Mouse (Mus musculus) embryonic fibroblast, embryonic 13.5 days (primary cell): Measurements from ENCODE around the gene Pyroxd1. TPM values are rescaled to one million over a fixed set of nuclear protein-coding genes. Genes with fewer than 3 reads are reported as not detected.
"Not testable (repeated sequence)": the region's sequence is repeated elsewhere in the genome, so short reads cannot be mapped to it uniquely, and the experiment has no call there.

Experiments
- H3K27ac ChIP-seq: 2 replicates; pipeline ENCODE4 v1.5.1; 2012; ENCODE audit warnings: low read length, control low read depth, inconsistent platforms; ENCODE audit not compliant: insufficient read depth
- H3K4me1 ChIP-seq: 2 replicates; pipeline ENCODE4 v1.6.1; 2011; ENCODE audit warnings: low read length; ENCODE audit not compliant: control insufficient read depth, insufficient read depth
- H3K4me3 ChIP-seq: 2 replicates; pipeline ENCODE4 v1.5.1; 2011; ENCODE audit warnings: mild to moderate bottlenecking, control low read depth, low read length; ENCODE audit not compliant: insufficient read depth
- CTCF ChIP-seq: IDR thresholded peaks from 2 replicates; pipeline ENCODE4 v1.5.1; 2011; ENCODE audit warnings: mild to moderate bottlenecking, control low read depth, low read length, moderate library complexity, borderline replicate concordance; ENCODE audit not compliant: insufficient read depth
- POLR2A ChIP-seq: IDR thresholded peaks from 2 replicates; pipeline ENCODE4 v1.6.1; 2011; ENCODE audit warnings: low read depth, mild to moderate bottlenecking, control low read depth, low read length, moderate library complexity
- polyA plus RNA-seq: library from polyadenylated mRNA; stranded (reverse); fragments of >200 nt; gene quantifications from 2 replicates; pipeline ENCODE4 v1.2.4, GENCODE M21; 2011; ENCODE audit warnings: low read depth; ENCODE audit not compliant: missing spikeins, insufficient read length

The Pyroxd1 gene
- polyA plus RNA-seq, 1 experiment, result 15.3 TPM

DNA sequence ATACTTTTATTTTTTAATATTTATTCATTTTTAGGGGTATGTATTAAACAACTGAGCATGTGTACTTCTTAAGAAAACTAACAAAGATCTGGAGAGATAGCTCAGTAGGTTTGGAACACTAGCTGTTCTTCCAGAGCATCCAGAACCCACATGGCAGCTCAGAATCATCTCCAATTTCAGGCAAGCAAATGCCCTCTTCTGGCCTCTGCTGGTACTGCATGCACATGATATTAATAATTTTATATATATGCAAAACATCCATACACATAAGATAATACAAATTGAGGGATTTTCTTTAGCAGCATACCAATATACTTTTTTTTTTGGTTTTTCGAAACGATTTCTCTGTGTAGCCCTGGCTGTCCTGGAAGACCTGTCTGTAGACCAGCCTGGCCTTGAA is 1.9 kb upstream of the Pyroxd1 start:
- no peak overlapping the region for H3K27ac ChIP-seq
- H3K4me3 ChIP-seq, result no peak overlapping the region
- H3K4me1 ChIP-seq, result peaks cover 10% of the 10 kb centered on the region
- TF ChIP-seq POLR2A, result no peak
- TF ChIP-seq CTCF, result no peak

- TF ChIP-seq CTCF (no peak), POLR2A (no peak)
- Histone ChIP-seq H3K4me3 (peak overlapping the region; percentile 64), H3K4me1 (peaks cover 1% of the 10 kb centered on the region; the same call in 1 of the 2 replicates), H3K27ac (peak overlapping the region; percentile 97; the same call in 1 of the 2 replicates)
Observed at GRCm38 (mm10) chr6:142346181-142347110, 992 bp downstream of the Pyroxd1 start.

GRCm38 (mm10) chr6:142347431-142348385 is 2.3 kb downstream of the Pyroxd1 start:
- TF ChIP-seq CTCF (no peak), POLR2A (no peak)
- no peak overlapping the region for H3K4me3 ChIP-seq
- no peak overlapping the region for H3K27ac ChIP-seq
- H3K4me1 ChIP-seq, result peaks cover 1% of the 10 kb centered on the region; the same call in 1 of the 2 replicates

DNA sequence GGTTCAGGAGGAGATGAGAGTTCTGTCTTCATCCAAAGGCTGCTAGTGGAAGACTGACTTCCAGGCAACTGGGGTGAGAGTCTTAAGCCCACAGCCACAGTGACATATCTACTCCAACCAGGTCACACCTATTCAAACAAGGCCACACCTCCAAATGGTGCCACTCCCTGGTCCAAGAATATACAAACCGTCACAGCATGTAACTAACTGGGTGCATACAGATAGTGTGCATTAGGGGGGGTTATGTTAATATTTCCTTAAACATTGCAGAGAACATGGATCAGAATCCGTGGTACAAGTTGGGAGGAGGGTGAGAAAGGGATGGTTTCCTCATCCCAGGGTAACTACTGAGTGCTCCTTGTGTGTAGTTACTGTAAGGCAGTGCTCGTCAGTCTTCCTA is 6.6 kb downstream of the Pyroxd1 start:
- H3K4me3 ChIP-seq, H3K27ac ChIP-seq, H3K4me1 ChIP-seq: not testable (repeated sequence)

- Histone ChIP-seq H3K4me1 (no peaks in the 10 kb centered on the region), H3K4me3 (no peak overlapping the region), H3K27ac (no peak overlapping the region)
- TF ChIP-seq POLR2A (no peak), CTCF (no peak)
Observed at GRCm38 (mm10) chr6:142357106-142357505, 11.7 kb downstream of the Pyroxd1 start.

GRCm38 (mm10) chr6:142362036-142362435 is 16.6 kb downstream of the Pyroxd1 start:
- Histone ChIP-seq H3K4me1 (peaks cover 8% of the 10 kb centered on the region), H3K27ac (no peak overlapping the region), H3K4me3 (no peak overlapping the region)
- no peak for TF ChIP-seq POLR2A
- TF ChIP-seq CTCF, result no peak

DNA sequence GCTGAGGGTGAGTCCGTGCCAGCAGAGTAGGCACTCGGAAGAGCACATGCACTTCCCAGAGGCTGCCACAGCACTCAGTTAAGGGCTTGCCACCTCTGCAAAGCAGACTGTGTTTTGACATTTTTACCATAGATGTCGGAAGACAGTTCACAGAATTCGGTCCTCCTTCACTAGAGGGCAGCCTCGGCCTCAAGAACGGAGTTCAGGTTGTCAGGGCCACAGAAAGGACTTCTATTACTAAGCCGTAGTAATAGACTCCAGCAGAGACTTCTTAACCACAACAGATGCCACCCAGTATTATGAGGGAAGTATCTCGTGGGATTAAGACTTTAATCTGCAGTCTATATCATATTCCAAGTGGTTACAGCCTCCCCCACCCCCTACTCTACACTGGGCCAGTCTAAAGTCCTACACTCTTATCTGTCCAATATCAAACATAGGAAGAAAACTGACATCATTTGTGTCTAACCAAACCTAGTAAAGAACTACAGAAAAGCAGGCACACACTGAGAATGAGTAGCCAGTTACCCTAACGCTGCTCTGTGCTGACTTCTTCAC is 17.6 kb downstream of the Pyroxd1 start:
- Histone ChIP-seq H3K4me3 (no peak overlapping the region), H3K4me1 (peaks cover 12% of the 10 kb centered on the region), H3K27ac (no peak overlapping the region)
- TF ChIP-seq POLR2A, result no peak
- TF ChIP-seq CTCF, result peak; percentile 57; the same call in 1 of the 2 replicates

GRCm38 (mm10) chr6:142365742-142366472 is 20.5 kb downstream of the Pyroxd1 start:
- Histone ChIP-seq H3K4me3 (no peak overlapping the region), H3K27ac (peak overlapping the region; percentile 55), H3K4me1 (peaks cover 16% of the 10 kb centered on the region)
- no peak for TF ChIP-seq CTCF
- no peak for TF ChIP-seq POLR2A

DNA sequence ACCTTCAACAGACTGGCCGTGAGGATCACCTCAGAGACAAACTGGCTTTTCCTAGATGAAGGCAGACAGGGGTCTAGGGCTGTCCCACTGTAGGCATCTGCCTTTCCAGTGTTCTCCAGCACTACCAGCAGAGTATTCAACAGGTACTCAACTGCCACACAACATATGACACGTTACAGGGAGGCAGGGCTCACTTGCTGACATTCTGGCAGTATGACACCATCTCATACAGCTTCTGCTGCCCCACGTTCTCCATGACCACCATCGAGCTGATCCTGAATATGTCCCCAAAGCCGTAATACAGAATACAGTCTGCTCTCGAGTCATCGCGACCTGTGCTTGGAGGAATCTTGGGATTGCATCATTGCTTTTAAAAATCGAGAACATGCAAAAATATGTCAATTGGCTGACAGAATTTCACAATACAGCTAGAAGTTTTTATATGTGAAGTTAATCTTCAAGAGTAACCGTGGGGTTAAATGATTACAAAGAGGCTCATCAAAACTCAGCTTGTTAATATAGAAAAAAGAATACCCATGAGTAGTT is 21.1 kb downstream of the Pyroxd1 start:
- Histone ChIP-seq H3K4me1 (peaks cover 16% of the 10 kb centered on the region), H3K27ac (peak overlapping the region; percentile 34), H3K4me3 (no peak overlapping the region)
- no peak for TF ChIP-seq CTCF
- no peak for TF ChIP-seq POLR2A

- peaks cover 16% of the 10 kb centered on the region for H3K4me1 ChIP-seq
- H3K4me3 ChIP-seq, result no peak overlapping the region
- TF ChIP-seq CTCF (no peak), POLR2A (no peak; the same call in 1 of the 2 replicates)
- peak overlapping the region; percentile 96 for H3K27ac ChIP-seq
Observed at GRCm38 (mm10) chr6:142367565-142367964, 22.1 kb downstream of the Pyroxd1 start.
